Mouse (Mus musculus) liver, adult 2 months (tissue): ENCODE measurements around the gene Coa6.

Experiments
- CTCF ChIP-seq: fragments of 200-500 bp; IDR thresholded peaks from 2 replicates; pipeline ENCODE4 v1.5.1; 2011; ENCODE audit warnings: low read depth, low read length, control low read depth
- POLR2A ChIP-seq: fragments of 200-500 bp; IDR thresholded peaks from 2 replicates; pipeline ENCODE4 v1.6.1; 2011; ENCODE audit warnings: low read length, control low read depth; ENCODE audit not compliant: insufficient read depth; ENCODE audit errors: extremely low read depth

DNA sequence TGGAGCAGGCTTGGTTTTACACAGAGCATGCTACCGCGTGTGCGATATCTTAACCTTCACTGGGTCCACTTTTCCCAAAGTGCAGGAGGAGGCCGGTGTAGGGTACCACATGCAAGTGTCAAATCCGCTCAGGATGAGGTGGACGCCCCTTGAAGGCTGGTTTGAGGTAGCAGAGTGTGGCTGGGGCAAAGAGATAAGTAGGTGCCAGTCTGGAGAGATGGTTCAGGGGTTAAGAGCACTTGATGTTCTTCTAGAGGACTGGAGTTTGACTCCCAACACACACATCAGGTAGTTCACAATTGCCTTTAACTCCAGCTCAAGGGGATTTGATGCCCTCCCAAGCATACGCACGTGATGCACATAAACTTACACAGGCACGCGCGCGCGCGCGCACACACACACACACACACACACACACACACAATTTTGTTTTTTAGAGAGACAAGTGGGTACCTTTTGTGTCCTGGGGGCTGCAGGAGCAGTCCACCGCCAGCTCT, 51.5 kb downstream of the Coa6 start:
- TF ChIP-seq CTCF (no peak), POLR2A (no peak)
